Mouse (Mus musculus) heart, postnatal 0 days (tissue): ENCODE measurements around the gene Shc3.

Experiments
- CTCF ChIP-seq: IDR thresholded peaks from 2 replicates; pipeline ENCODE4 v1.5.1; 2016; ENCODE audit warnings: antibody characterized with exemption, control low read depth, low read depth
- EP300 ChIP-seq: IDR thresholded peaks from 2 replicates; pipeline ENCODE4 v1.6.1; 2016; ENCODE audit warnings: antibody characterized with exemption, low read depth

DNA sequence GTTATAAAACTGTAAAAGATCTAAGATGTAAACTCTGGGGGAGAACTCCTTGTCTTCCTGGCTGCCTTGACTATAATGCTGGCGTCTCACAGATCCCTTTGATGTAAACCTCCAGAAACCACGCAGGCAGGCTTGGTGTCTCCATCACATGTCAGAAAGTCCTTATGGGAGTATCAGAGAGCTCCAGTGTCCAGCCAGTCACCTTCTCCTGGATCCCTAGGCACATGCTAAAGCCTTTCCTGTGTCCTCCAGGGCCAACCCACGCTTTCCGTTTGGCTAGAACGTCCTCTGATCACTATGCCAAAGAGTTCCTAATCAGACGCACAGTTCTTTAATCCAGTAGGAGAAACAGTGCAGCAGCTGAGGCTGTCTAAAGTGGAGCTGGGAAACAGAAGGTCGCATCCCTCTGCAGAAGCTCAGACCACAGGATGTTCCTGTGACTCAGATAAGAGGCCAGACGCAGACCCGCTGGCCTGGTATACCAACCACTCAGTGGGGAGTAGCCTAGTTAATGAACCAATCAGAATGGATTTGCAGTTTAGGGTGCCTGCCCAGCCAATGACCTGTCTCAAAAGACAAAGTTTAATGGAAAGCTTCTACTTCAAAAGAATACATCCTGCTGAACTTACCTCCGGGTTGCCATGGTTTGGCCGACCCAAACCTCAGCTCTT is 88.7 kb downstream of the Shc3 start:
- no peak for TF ChIP-seq EP300
- no peak for TF ChIP-seq CTCF
